Mouse (Mus musculus) kidney, adult 2 months (tissue): ENCODE data around the gene Mkks.

Experiments used
- CTCF ChIP-seq: fragments of 200-500 bp; conservative IDR thresholded peaks from 2 replicates; pipeline ENCODE4 v1.5.1; 2011; ENCODE audit warnings: low read depth, mild to moderate bottlenecking, control low read depth, low read length, moderate library complexity, mixed read lengths; ENCODE audit not compliant: insufficient read depth, insufficient read length
- POLR2A ChIP-seq: fragments of 200-500 bp; IDR thresholded peaks from one replicate; pipeline ENCODE4 v1.6.1; 2011; ENCODE audit warnings: low read depth, low read length, control low read depth

- no peak for TF ChIP-seq POLR2A
- no peak for TF ChIP-seq CTCF
Measured at GRCm38 (mm10) chr2:136908596-136908995, 17.4 kb upstream of the Mkks start.
